ENCODE assay signal across 8 mouse cellular contexts in the genomic region with DNA sequence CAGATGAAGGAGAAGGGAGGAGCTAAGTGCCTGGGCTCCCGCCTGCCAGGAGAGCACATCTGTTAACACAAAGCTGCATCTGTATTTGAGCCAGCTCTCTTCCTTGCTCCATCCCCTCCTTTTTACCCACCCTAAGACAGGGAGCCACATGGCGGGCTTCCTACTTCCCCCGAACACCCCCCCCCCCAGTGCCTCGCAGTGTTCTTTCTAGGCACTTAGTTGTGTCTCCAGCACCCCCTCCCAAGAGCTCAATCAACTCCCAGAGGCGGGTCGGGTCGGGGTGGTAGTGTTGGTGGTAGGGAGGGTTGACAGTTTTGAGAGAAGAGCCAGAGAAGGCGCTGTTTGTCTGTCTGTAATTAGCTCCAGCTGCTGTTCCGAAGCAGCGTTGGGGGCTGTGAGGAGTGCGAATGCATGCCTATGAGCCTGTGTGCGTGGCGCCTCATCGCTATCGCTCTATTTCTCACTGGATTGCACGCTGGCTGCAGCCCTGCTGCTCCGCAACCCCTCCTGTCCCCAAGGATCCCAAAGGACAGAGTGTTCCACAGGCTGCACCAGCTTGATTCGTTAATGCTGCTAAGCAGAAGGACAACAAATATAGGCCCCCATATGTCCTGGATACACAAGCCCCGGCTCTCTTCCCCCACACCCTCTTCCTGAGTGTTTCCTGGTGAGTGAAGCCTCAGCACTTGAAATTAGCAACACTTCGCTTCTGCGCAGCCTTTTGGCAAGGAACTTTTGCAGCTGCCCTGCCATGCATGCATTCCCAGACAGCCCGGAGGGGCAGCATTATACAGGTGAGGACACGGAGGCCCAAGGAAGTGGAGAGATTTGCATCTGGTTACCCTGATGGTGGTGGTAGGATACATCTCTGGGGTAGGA. TPM values are rescaled to one million over a fixed set of nuclear protein-coding genes. Genes with fewer than 3 reads are reported as not detected.
DNase-seq lines count a peak whose midpoint lies in the region; ATAC-seq and TF ChIP-seq lines count a peak whose summit lies in the region.

No protein-coding gene starts in this region.

- WGBS in embryonic facial prominence, embryonic 12.5 days, result 24% methylated on average over 21 of the region's 23 CpGs
- 26% methylated on average over 23 of the region's 23 CpGs for WGBS in midbrain, embryonic 10.5 days

- no peak for TF ChIP-seq CTCF in left cerebral cortex, adult 2 months (IDR thresholded peaks at IDR 0.05)

- H3K4me1 ChIP-seq in embryonic facial prominence, embryonic 12.5 days, result no peaks in the 10 kb centered on the region
- peaks cover 7% of the 10 kb centered on the region; the same call in 1 of the 2 replicates for H3K4me1 ChIP-seq in midbrain, embryonic 10.5 days

- peak overlapping the region; percentile 51 for H3K4me2 ChIP-seq in embryonic facial prominence, embryonic 12.5 days (replicated peaks)

- peak overlapping the region; percentile 1; the same call in 1 of the 2 replicates for H3K4me3 ChIP-seq in left cerebral cortex, adult 2 months
- peak overlapping the region; percentile 26 for H3K4me3 ChIP-seq in embryonic facial prominence, embryonic 12.5 days
- peak overlapping the region; percentile 49 for H3K4me3 ChIP-seq in midbrain, embryonic 10.5 days

- no peaks in the 10 kb centered on the region for H3K9me3 ChIP-seq in embryonic facial prominence, embryonic 12.5 days
- no peaks in the 10 kb centered on the region for H3K9me3 ChIP-seq in midbrain, embryonic 10.5 days (replicated peaks)

- ATAC-seq in embryonic facial prominence, embryonic 12.5 days (ENCODE audit: insufficient number of reproducible peaks, insufficient read depth, low FRiP score, low TSS enrichment), result peak; percentile 76

- H3K9ac ChIP-seq in embryonic facial prominence, embryonic 12.5 days, result 0 out of 2 replicates have a peak overlapping the region, but pooled peaks have one; percentile 10

- peaks cover 24% of the 10 kb centered on the region; the same call in 1 of the 2 replicates for H3K27me3 ChIP-seq in embryonic facial prominence, embryonic 12.5 days
- H3K27me3 ChIP-seq in midbrain, embryonic 10.5 days (ENCODE audit: low read depth, poor library complexity, severe bottlenecking), result peaks cover 94% of the 10 kb centered on the region

- intact Hi-C loops in left cerebral cortex, adult 2 months (cut with DNase I), result no loop called here
- intact Hi-C loops in left cerebral cortex, postnatal 10 days (cut with DNase I), result no loop called here
- intact Hi-C loops in heart, postnatal 10 days (cut with DNase I), result no loop called here

- DNase-seq in left cerebral cortex, adult 2 months (ENCODE audit: extremely low spot score in 1 of 2, low spot score in 2 of 2), result no peak
- no peak for DNase-seq in left cerebral cortex, postnatal 10 days (ENCODE audit: extremely low spot score in 1 of 2, low spot score in 2 of 2)
- DNase-seq in heart, postnatal 10 days, result peak; percentile 35 to 40
- peak; percentile 34 for DNase-seq in midbrain, embryonic 10.5 days (ENCODE audit: low spot score)
- DNase-seq in cerebellum, postnatal 36 days, result no peak
- no peak for DNase-seq in left cerebral cortex, adult 8-10 months (ENCODE audit: low spot score in 2 of 2)
- no peak for DNase-seq in gastrocnemius, adult 8-10 months (ENCODE audit: low spot score in 2 of 2)

- H3K27ac ChIP-seq in left cerebral cortex, adult 2 months, result no peak overlapping the region
- peak overlapping the region; percentile 63 for H3K27ac ChIP-seq in embryonic facial prominence, embryonic 12.5 days
- H3K27ac ChIP-seq in midbrain, embryonic 10.5 days (replicated peaks), result peak overlapping the region; percentile 33; the same call in 1 of the 2 replicates

- H3K36me3 ChIP-seq in embryonic facial prominence, embryonic 12.5 days, result no peaks in the 10 kb centered on the region
- H3K36me3 ChIP-seq in midbrain, embryonic 10.5 days, result no peaks in the 10 kb centered on the region

RNA-seq across cellular contexts. Expression of gene Rtl9, which starts 18.7 kb away (rescaled TPM):
- 1 to 10 TPM in 1 of 2 experiments, under 1 TPM in 1; 0.79 to 1.2 TPM for total RNA-seq in left cerebral cortex, adult 2 months (2021)
- total RNA-seq in left cerebral cortex, postnatal 10 days (2021), result 1 to 10 TPM; 2.2 to 2.7 TPM
- polyA plus RNA-seq in embryonic facial prominence, embryonic 12.5 days (2016; fragmentation: Nextera tagmentation; extraction: Ambion mirVana), result 0.28 and 0.38 TPM in 2 replicates
- 1 to 10 TPM in 1 of 2 experiments, under 1 TPM in 1; 0.79 to 1.9 TPM for total RNA-seq in heart, postnatal 10 days (2021)
- polyA plus RNA-seq in midbrain, embryonic 10.5 days (2016; fragmentation: Nextera tagmentation; extraction: Ambion mirVana), result 0.07 and 0.19 TPM in 2 replicates
- 1 to 10 TPM; 1.2 to 1.6 (median 1.3) TPM for total RNA-seq in left cerebral cortex, adult 8-10 months (2022)
- total RNA-seq in gastrocnemius, adult 8-10 months (2022), result under 1 TPM; 0.07 to 0.17 (median 0.11) TPM

Comparison
In these comparisons a context has a peak if more than half of its experiments do, and no peak if none do; other contexts are left out.
1. DNase-seq: peak in heart, postnatal 10 days (2 of 2) and midbrain, embryonic 10.5 days (single experiment); none in left cerebral cortex, adult 2 months (0 of 2), left cerebral cortex, postnatal 10 days (0 of 2), cerebellum, postnatal 36 days (0 of 2), left cerebral cortex, adult 8-10 months (0 of 2) and gastrocnemius, adult 8-10 months (0 of 2).
2. Peak in every context shown above with its lines, with median percentiles within 50 percentile points of each other: H3K4me3 ChIP-seq.